Mouse (Mus musculus) megakaryocyte-erythroid progenitor cell, adult 5-6 weeks (primary cell): ENCODE results near the gene Psg17. TPM values are rescaled to one million over a fixed set of nuclear protein-coding genes. Genes with fewer than 3 reads are reported as not detected.
"Not testable (repeated sequence)": the region's sequence is repeated elsewhere in the genome, so short reads cannot be mapped to it uniquely, and the experiment has no call there.

ENCODE experiments used
- ATAC-seq: replicated peaks from 2 replicates; pipeline ENCODE4 v1.8.0; 2016; ENCODE audit warnings: mild to moderate bottlenecking, inconsistent platforms; ENCODE audit not compliant: severe bottlenecking, poor library complexity, low FRiP score, low TSS enrichment
- total RNA-seq, 2 experiments: library from RNA; stranded (forward) in 1 of 2; stranded (reverse) in 1 of 2; fragments of 200-1000, 215-1000 nt in 1 of 2; fragments of >200 nt in 1 of 2; fragmentation: Nextera tagmentation in 1 of 2; gene quantifications; 2 replicates each; pipeline ENCODE4 v1.2.3; 2014 to 2017

The Psg17 gene
- not detected in 2 replicates for total RNA-seq (2014; fragmentation: Nextera tagmentation)
- 0.70 and 0.95 TPM in 2 replicates for total RNA-seq (2017)

GRCm38 (mm10) chr7:18821507-18821906 is at the start of gene Psg17:
Gene Psg17 (minus strand): TSS chr7:18821607.
- no peak for ATAC-seq

- ATAC-seq = not testable (repeated sequence)
Observed at GRCm38 (mm10) chr7:18871031-18871430, 49.6 kb upstream of the Psg17 start, which contains the start of gene Pglyrp1. Gene Pglyrp1 (plus strand): TSS chr7:18871331.

GRCm38 (mm10) chr7:18868491-18868890 is 47.1 kb upstream of the Psg17 start:
- ATAC-seq = no peak

- ATAC-seq = no peak
Observed at GRCm38 (mm10) chr7:18862801-18863200, 41.4 kb upstream of the Psg17 start.

- ATAC-seq = no peak
Observed at GRCm38 (mm10) chr7:18858310-18858916, 37.0 kb upstream of the Psg17 start.

GRCm38 (mm10) chr7:18848395-18848794 is 27.0 kb upstream of the Psg17 start:
- no peak for ATAC-seq

GRCm38 (mm10) chr7:18844811-18845210 is 23.4 kb upstream of the Psg17 start:
- no peak for ATAC-seq

- ATAC-seq = no peak
Observed at GRCm38 (mm10) chr7:18841174-18841567, 19.8 kb upstream of the Psg17 start.

GRCm38 (mm10) chr7:18840386-18841173 is 19.2 kb upstream of the Psg17 start:
- peak; percentile 88 for ATAC-seq

GRCm38 (mm10) chr7:18839865-18840264 is 18.5 kb upstream of the Psg17 start, which contains the start of gene Mill2:
Gene Mill2 (plus strand): TSS chr7:18839966.
- ATAC-seq = peak; percentile 49

- ATAC-seq = no peak
Observed at GRCm38 (mm10) chr7:18832298-18832697, 10.9 kb upstream of the Psg17 start.

GRCm38 (mm10) chr7:18829545-18829944 is 8.1 kb upstream of the Psg17 start:
- ATAC-seq = no peak

- 0 out of 2 replicates have a peak, but pooled peaks have one; percentile 63 for ATAC-seq
Observed at GRCm38 (mm10) chr7:18828592-18828991, 7.2 kb upstream of the Psg17 start.

- ATAC-seq = no peak
Observed at GRCm38 (mm10) chr7:18827792-18828546, 6.6 kb upstream of the Psg17 start.

- no peak for ATAC-seq
Observed at GRCm38 (mm10) chr7:18818301-18818700, 3.1 kb downstream of the Psg17 start.

GRCm38 (mm10) chr7:18803526-18803925 is 17.9 kb downstream of the Psg17 start:
- no peak for ATAC-seq

GRCm38 (mm10) chr7:18799129-18799528 is 22.3 kb downstream of the Psg17 start:
- ATAC-seq = no peak

GRCm38 (mm10) chr7:18798420-18798819 is 23.0 kb downstream of the Psg17 start, which contains the start of gene Psg19:
Gene Psg19 (minus strand): TSS chr7:18798520.
- ATAC-seq = no peak

- ATAC-seq = not testable (repeated sequence)
Observed at GRCm38 (mm10) chr7:18790671-18791070, 30.7 kb downstream of the Psg17 start.

- ATAC-seq = 0 out of 2 replicates have a peak, but pooled peaks have one; percentile 41
Observed at GRCm38 (mm10) chr7:18781301-18781700, 40.1 kb downstream of the Psg17 start.
